Mouse (Mus musculus): ENCODE data around the gene Eif4ebp2. TPM values are rescaled to one million over a fixed set of nuclear protein-coding genes. Genes with fewer than 3 reads are reported as not detected.

Gene Eif4ebp2
- polyA plus RNA-seq, 1 experiment from 2014 or later = 89.3 TPM

GRCm38 (mm10) chr10:61426251-61426757, 26.2 kb downstream of the Eif4ebp2 start:
- no peaks in the 10 kb centered on the region for H3K27me3 ChIP-seq
- 61% methylated on average over 2 of the region's 2 CpGs for WGBS
- peaks cover 13% of the 10 kb centered on the region for H3K4me1 ChIP-seq
- peaks cover 17% of the 10 kb centered on the region for H3K36me3 ChIP-seq
- H3K9me3 ChIP-seq = no peaks in the 10 kb centered on the region
- no peak for ATAC-seq (replicated peaks)
- no peak overlapping the region for H3K27ac ChIP-seq (replicated peaks)
- H3K4me2 ChIP-seq (replicated peaks) = no peak overlapping the region
- no peak overlapping the region for H3K4me3 ChIP-seq
- H3K9ac ChIP-seq (replicated peaks) = no peak overlapping the region

- no peak overlapping the region for H3K4me3 ChIP-seq
- H3K9me3 ChIP-seq = no peaks in the 10 kb centered on the region
- peaks cover 5% of the 10 kb centered on the region for H3K27me3 ChIP-seq
- no peak overlapping the region for H3K9ac ChIP-seq (replicated peaks)
- H3K4me2 ChIP-seq (replicated peaks) = no peak overlapping the region
- peaks cover 13% of the 10 kb centered on the region for H3K4me1 ChIP-seq
- ATAC-seq (replicated peaks) = no peak
- peaks cover 4% of the 10 kb centered on the region; the same call in 1 of the 2 replicates for H3K36me3 ChIP-seq
- H3K27ac ChIP-seq (replicated peaks) = no peak overlapping the region
- 81% methylated on average over 2 of the region's 2 CpGs for WGBS
Observed at GRCm38 (mm10) chr10:61425047-61425446, 27.4 kb downstream of the Eif4ebp2 start.

- ATAC-seq (replicated peaks) = peak; percentile 49
- Histone ChIP-seq H3K4me2 (replicated peaks) (no peak overlapping the region; the same call in 1 of the 2 replicates), H3K27me3 (peaks cover 10% of the 10 kb centered on the region), H3K4me3 (no peak overlapping the region), H3K36me3 (no peaks in the 10 kb centered on the region; the same call in 1 of the 2 replicates), H3K4me1 (peaks cover 13% of the 10 kb centered on the region), H3K9ac (replicated peaks) (no peak overlapping the region), H3K27ac (replicated peaks) (no peak overlapping the region), H3K9me3 (no peaks in the 10 kb centered on the region)
- 10% methylated on average over 7 of the region's 7 CpGs for WGBS
Observed at GRCm38 (mm10) chr10:61424500-61424899, 28.0 kb downstream of the Eif4ebp2 start.

GRCm38 (mm10) chr10:61423289-61423688, 29.2 kb downstream of the Eif4ebp2 start:
- H3K27me3 ChIP-seq = peaks cover 20% of the 10 kb centered on the region
- no peak overlapping the region for H3K9ac ChIP-seq (replicated peaks)
- no peak for ATAC-seq (replicated peaks)

GRCm38 (mm10) chr10:61422861-61423260, 29.6 kb downstream of the Eif4ebp2 start:
- no peak overlapping the region for H3K27ac ChIP-seq (replicated peaks)
- H3K4me3 ChIP-seq = no peak overlapping the region
- no peak for ATAC-seq (replicated peaks)
- H3K27me3 ChIP-seq = peaks cover 23% of the 10 kb centered on the region
- no peaks in the 10 kb centered on the region for H3K36me3 ChIP-seq
- no peak overlapping the region for H3K9ac ChIP-seq (replicated peaks)
- H3K4me2 ChIP-seq (replicated peaks) = no peak overlapping the region
- peaks cover 16% of the 10 kb centered on the region for H3K4me1 ChIP-seq
- H3K9me3 ChIP-seq = no peaks in the 10 kb centered on the region
- 89% methylated on average over 12 of the region's 12 CpGs for WGBS

More at GRCm38 (mm10) chr10:61423289-61423688, 29.2 kb downstream of the Eif4ebp2 start:
- 38% methylated on average over 10 of the region's 10 CpGs for WGBS
- H3K4me1 ChIP-seq = peaks cover 13% of the 10 kb centered on the region
- H3K27ac ChIP-seq (replicated peaks) = no peak overlapping the region
- no peak overlapping the region for H3K4me2 ChIP-seq (replicated peaks)
- no peaks in the 10 kb centered on the region for H3K36me3 ChIP-seq
- H3K9me3 ChIP-seq = no peaks in the 10 kb centered on the region
- H3K4me3 ChIP-seq = no peak overlapping the region

- Histone ChIP-seq H3K4me3 (no peak overlapping the region), H3K27me3 (peaks cover 30% of the 10 kb centered on the region), H3K9ac (replicated peaks) (no peak overlapping the region), H3K4me2 (replicated peaks) (no peak overlapping the region), H3K4me1 (peaks cover 16% of the 10 kb centered on the region), H3K9me3 (no peaks in the 10 kb centered on the region), H3K36me3 (no peaks in the 10 kb centered on the region), H3K27ac (replicated peaks) (no peak overlapping the region)
- ATAC-seq (replicated peaks) = no peak
- WGBS = 67% methylated on average over 4 of the region's 4 CpGs
Observed at GRCm38 (mm10) chr10:61420011-61420410, 32.5 kb downstream of the Eif4ebp2 start.

GRCm38 (mm10) chr10:61419146-61419545, 33.3 kb downstream of the Eif4ebp2 start:
- no peak for ATAC-seq (replicated peaks)
- Histone ChIP-seq H3K4me3 (no peak overlapping the region), H3K4me1 (peaks cover 9% of the 10 kb centered on the region), H3K36me3 (no peaks in the 10 kb centered on the region), H3K4me2 (replicated peaks) (no peak overlapping the region), H3K27ac (replicated peaks) (no peak overlapping the region), H3K27me3 (peaks cover 30% of the 10 kb centered on the region), H3K9me3 (no peaks in the 10 kb centered on the region), H3K9ac (replicated peaks) (no peak overlapping the region)
- 7% methylated on average over 24 of the region's 24 CpGs for WGBS

- H3K27ac ChIP-seq (replicated peaks) = no peak overlapping the region
- H3K4me2 ChIP-seq (replicated peaks) = peak overlapping the region; percentile 90
- peak overlapping the region; percentile 49 for H3K9ac ChIP-seq (replicated peaks)
- peak overlapping the region; percentile 45 for H3K4me3 ChIP-seq
- H3K4me1 ChIP-seq = peaks cover 9% of the 10 kb centered on the region
- peak; percentile 47; the same call in 1 of the 2 replicates for ATAC-seq (replicated peaks)
- H3K36me3 ChIP-seq = no peaks in the 10 kb centered on the region
- 3% methylated on average over 50 of the region's 50 CpGs for WGBS
- H3K27me3 ChIP-seq = peaks cover 30% of the 10 kb centered on the region
- H3K9me3 ChIP-seq = no peaks in the 10 kb centered on the region
Observed at GRCm38 (mm10) chr10:61418131-61418900, 34.1 kb downstream of the Eif4ebp2 start.

- ATAC-seq (replicated peaks) = no peak
- H3K4me2 ChIP-seq (replicated peaks) = peak within 1 kb of the TSS; percentile 90
- 28% methylated on average over 10 of the region's 10 CpGs for WGBS
- no peaks in the 10 kb centered on the region for H3K36me3 ChIP-seq
- peaks cover 9% of the 10 kb centered on the region for H3K4me1 ChIP-seq
- peaks cover 30% of the 10 kb centered on the region for H3K27me3 ChIP-seq
- H3K27ac ChIP-seq (replicated peaks) = no peak within 1 kb of the TSS
- peak within 1 kb of the TSS; percentile 49 for H3K9ac ChIP-seq (replicated peaks)
- peak within 1 kb of the TSS; percentile 45 for H3K4me3 ChIP-seq
- no peaks in the 10 kb centered on the region for H3K9me3 ChIP-seq
Observed at GRCm38 (mm10) chr10:61417672-61418071, 34.8 kb downstream of the Eif4ebp2 start, which contains the start of gene Nodal. Gene Nodal (plus strand): TSS chr10:61417972.

GRCm38 (mm10) chr10:61417046-61417445, 35.4 kb downstream of the Eif4ebp2 start:
- Histone ChIP-seq H3K4me1 (peaks cover 9% of the 10 kb centered on the region), H3K4me2 (replicated peaks) (no peak overlapping the region), H3K36me3 (no peaks in the 10 kb centered on the region), H3K27ac (replicated peaks) (no peak overlapping the region), H3K9ac (replicated peaks) (no peak overlapping the region), H3K4me3 (no peak overlapping the region), H3K9me3 (no peaks in the 10 kb centered on the region), H3K27me3 (peaks cover 30% of the 10 kb centered on the region)
- ATAC-seq (replicated peaks) = no peak
- 47% methylated on average over 2 of the region's 2 CpGs for WGBS

GRCm38 (mm10) chr10:61416561-61416960, 35.9 kb downstream of the Eif4ebp2 start:
- WGBS = 41% methylated on average over 7 of the region's 7 CpGs
- Histone ChIP-seq H3K4me3 (no peak overlapping the region), H3K27ac (replicated peaks) (no peak overlapping the region), H3K4me1 (peaks cover 9% of the 10 kb centered on the region), H3K9me3 (no peaks in the 10 kb centered on the region), H3K9ac (replicated peaks) (no peak overlapping the region), H3K36me3 (no peaks in the 10 kb centered on the region), H3K4me2 (replicated peaks) (no peak overlapping the region), H3K27me3 (peaks cover 30% of the 10 kb centered on the region)
- ATAC-seq (replicated peaks) = no peak

GRCm38 (mm10) chr10:61415890-61416289, 36.6 kb downstream of the Eif4ebp2 start:
- no peak overlapping the region for H3K4me3 ChIP-seq
- H3K4me2 ChIP-seq (replicated peaks) = no peak overlapping the region
- ATAC-seq (replicated peaks) = no peak
- H3K4me1 ChIP-seq = peaks cover 9% of the 10 kb centered on the region
- WGBS = 23% methylated on average over 8 of the region's 8 CpGs
- peaks cover 30% of the 10 kb centered on the region for H3K27me3 ChIP-seq
- no peak overlapping the region for H3K9ac ChIP-seq (replicated peaks)
- H3K9me3 ChIP-seq = no peaks in the 10 kb centered on the region
- H3K27ac ChIP-seq (replicated peaks) = no peak overlapping the region
- H3K36me3 ChIP-seq = no peaks in the 10 kb centered on the region
